Mouse (Mus musculus): Measurements from ENCODE around the gene Nbeal1.

Gene Nbeal1

GRCm38 (mm10) chr1:60343630-60344455 lies 163.4 kb downstream of the Nbeal1 start:
- no peak for DNase-seq (ENCODE audit: low spot score)

- DNase-seq (ENCODE audit: low spot score): no peak
These were observed 164.3 kb downstream of the Nbeal1 start for GRCm38 (mm10) chr1:60344670-60345069.

- DNase-seq (ENCODE audit: low spot score): no peak
These were observed 165.3 kb downstream of the Nbeal1 start for GRCm38 (mm10) chr1:60345712-60346111.

- no peak for DNase-seq (ENCODE audit: low spot score)
These were observed 172.4 kb downstream of the Nbeal1 start for GRCm38 (mm10) chr1:60352786-60353185.

- DNase-seq (ENCODE audit: low spot score): no peak
These were observed 181.2 kb downstream of the Nbeal1 start for GRCm38 (mm10) chr1:60361626-60362025.

- DNase-seq (ENCODE audit: low spot score): no peak
These were observed 196.2 kb downstream of the Nbeal1 start for GRCm38 (mm10) chr1:60376556-60376955.

GRCm38 (mm10) chr1:60381910-60382309 lies 201.5 kb downstream of the Nbeal1 start:
- DNase-seq (ENCODE audit: low spot score): no peak

Measured in ovary, postnatal 10 days (tissue).